Mouse (Mus musculus): Measurements from ENCODE around the gene Ccdc187. TPM values are rescaled to one million over a fixed set of nuclear protein-coding genes. Genes with fewer than 3 reads are reported as not detected.

The Ccdc187 gene
- total and polyA plus RNA-seq, 3 experiments: not detected

DNA sequence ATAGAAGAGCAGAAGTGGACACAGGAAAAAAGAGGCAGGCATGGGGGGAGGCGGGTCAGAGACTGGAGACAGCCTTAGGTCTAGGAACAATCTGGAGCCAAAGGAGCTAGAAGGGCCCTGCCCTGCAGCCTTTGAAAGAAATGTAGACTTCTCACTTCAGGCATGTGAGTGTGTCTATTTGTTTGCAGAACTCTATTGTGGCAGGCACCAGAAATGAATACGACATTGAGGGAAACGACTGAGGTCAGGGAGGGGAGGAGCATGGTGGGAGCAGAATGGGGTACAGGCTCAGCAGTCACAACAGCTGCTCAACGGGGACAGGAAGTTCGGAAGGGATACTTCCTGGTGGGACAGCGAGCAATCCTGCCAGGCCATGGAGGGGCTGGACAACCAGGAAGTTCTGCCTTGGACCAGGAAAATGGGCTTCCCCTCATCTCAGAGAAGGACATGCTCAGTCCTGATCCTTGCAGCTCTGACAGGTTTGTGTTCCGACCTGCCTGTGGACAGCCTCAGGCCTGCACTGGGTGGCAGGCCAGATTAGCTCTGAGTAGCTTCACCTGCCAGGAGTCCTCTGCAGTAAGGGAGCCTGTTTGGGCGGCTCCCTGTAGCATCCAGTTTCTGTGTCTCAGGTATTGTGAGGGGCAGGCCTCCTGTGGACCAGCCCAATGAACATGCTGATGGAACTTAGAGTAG lies 41.7 kb downstream of the Ccdc187 start:
- TF ChIP-seq BHLHE40 (IDR thresholded peaks at IDR 0.05; ENCODE audit: low read depth, low read length) (no peak), EP300 (IDR thresholded peaks at IDR 0.05; ENCODE audit: low read length) (no peak), USF1 (IDR thresholded peaks at IDR 0.05; ENCODE audit: low read depth, low read length) (no peak), TCF12 (IDR thresholded peaks at IDR 0.05; ENCODE audit: low read depth, low read length) (no peak), E2F4 (IDR thresholded peaks at IDR 0.05; ENCODE audit: insufficient replicate concordance, low read depth, low read length) (no peak), RAD21 (IDR thresholded peaks at IDR 0.05; ENCODE audit: low read depth, low read length) (no peak), SIN3A (IDR thresholded peaks at IDR 0.05; ENCODE audit: low read length) (no peak), ZMIZ1 (IDR thresholded peaks at IDR 0.05; ENCODE audit: low read depth, low read length) (no peak), NRF1 (IDR thresholded peaks at IDR 0.05; ENCODE audit: low read depth, low read length) (no peak), ZNF384 (IDR thresholded peaks at IDR 0.05; ENCODE audit: low read depth, low read length) (no peak), HCFC1 (IDR thresholded peaks at IDR 0.05; ENCODE audit: low read depth, low read length) (no peak), MAFK (IDR thresholded peaks at IDR 0.05; ENCODE audit: insufficient replicate concordance, low read length) (no peak), ETS1 (conservative IDR thresholded peaks at IDR 0.05; ENCODE audit: low read depth, low read length) (no peak)
- dilution Hi-C loops (cut with MboI; ENCODE audit: extremely low pct_ligation_motif_present, extremely low pct_unique_long_range_greater_than_20kb, low sequenced_read_pairs): no loop called here
- no peak for DNase-seq (ENCODE audit: extremely low read depth)
- no peaks in the 10 kb centered on the region for H3K36me3 ChIP-seq (replicated peaks in 1 of 2; ENCODE audit: control insufficient read depth in 1 of 2, insufficient read depth in 1 of 2, low read length in 1 of 2)
- peaks cover 97% of the 10 kb centered on the region for H3K27me3 ChIP-seq (replicated peaks)
- H3K4me2 ChIP-seq (ENCODE audit: insufficient read depth, low read depth, poor library complexity, severe bottlenecking): no peak overlapping the region
- 0 out of 4 replicates have a peak, but pooled peaks cover 0 to 2% of the 10 kb centered on the region in 2 experiments for H3K4me1 ChIP-seq (ENCODE audit: control insufficient read depth in 1 of 2, insufficient read depth in 2 of 2)
- no peak overlapping the region for H3K27ac ChIP-seq (ENCODE audit: insufficient read depth, low read depth)
- H3K4me3 ChIP-seq (replicated peaks in 1 of 3; ENCODE audit: low read depth in 2 of 3, low read length in 2 of 3, poor library complexity in 1 of 3): no peak overlapping the region
- no peaks in the 10 kb centered on the region for H3K79me2 ChIP-seq (replicated peaks; ENCODE audit: control insufficient read depth, extremely low read depth, insufficient read depth, poor library complexity, severe bottlenecking)
- H3K9ac ChIP-seq (ENCODE audit: insufficient read depth, low read depth): no peak overlapping the region
- H3K9me3 ChIP-seq (replicated peaks; ENCODE audit: low read length): no peaks in the 10 kb centered on the region
- in situ Hi-C loops (cut with MboI; ENCODE audit: low pct_ligation_motif_present, low pct_unique_long_range_greater_than_20kb, low sequenced_read_pairs): no loop called here

DNA sequence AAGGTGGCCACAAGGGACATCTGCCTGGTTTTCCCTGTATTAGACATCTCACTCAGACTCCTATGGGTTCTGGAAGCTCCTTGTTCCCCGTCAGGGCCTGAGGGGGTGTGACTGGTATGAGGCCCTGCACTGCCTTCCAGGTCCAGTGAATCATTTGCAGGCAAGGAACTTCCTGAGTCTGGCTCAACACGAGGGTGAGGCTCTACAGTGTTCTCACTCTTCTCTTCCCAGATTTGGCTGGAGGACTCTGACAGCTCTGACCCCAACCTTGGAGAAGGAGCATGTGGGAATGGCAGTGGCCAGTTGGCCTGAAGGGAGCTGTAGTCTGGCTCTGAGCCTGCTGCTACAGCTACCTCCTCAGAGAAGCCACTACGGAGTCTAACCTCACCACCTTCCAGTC lies 46.8 kb downstream of the Ccdc187 start:
- TF ChIP-seq ZMIZ1 (IDR thresholded peaks at IDR 0.05; ENCODE audit: low read depth, low read length) (no peak), ZC3H11A (IDR thresholded peaks at IDR 0.05; ENCODE audit: low read depth, low read length) (no peak), TCF12 (IDR thresholded peaks at IDR 0.05; ENCODE audit: low read depth, low read length) (no peak), ETS1 (conservative IDR thresholded peaks at IDR 0.05; ENCODE audit: low read depth, low read length) (no peak), HCFC1 (IDR thresholded peaks at IDR 0.05; ENCODE audit: low read depth, low read length) (no peak), NELFE (IDR thresholded peaks at IDR 0.05; ENCODE audit: low read depth, low read length) (no peak), POLR2A (IDR thresholded peaks at IDR 0.05; ENCODE audit: low read depth, low read length) (no peak), UBTF (IDR thresholded peaks at IDR 0.05; ENCODE audit: low read depth, low read length) (no peak), MAX (IDR thresholded peaks at IDR 0.05; ENCODE audit: low read length) (no peak), ZKSCAN1 (IDR thresholded peaks at IDR 0.05; ENCODE audit: borderline replicate concordance, low read depth, low read length) (no peak), IRF4 (IDR thresholded peaks at IDR 0.05; ENCODE audit: low read depth, low read length) (no peak), CHD2 (IDR thresholded peaks at IDR 0.05; ENCODE audit: low read length) (no peak), CTCF (conservative IDR thresholded peaks at IDR 0.05 in 1 of 2, IDR thresholded peaks at IDR 0.05 in 1 of 2; ENCODE audit: low read depth in 2 of 2, low read length in 2 of 2) (no peak)
- Histone ChIP-seq H3K79me2 (replicated peaks; ENCODE audit: control insufficient read depth, extremely low read depth, insufficient read depth, poor library complexity, severe bottlenecking) (no peaks in the 10 kb centered on the region), H3K4me1 (ENCODE audit: control insufficient read depth in 1 of 2, insufficient read depth in 2 of 2) (no peaks in the 10 kb centered on the region), H3K4me3 (replicated peaks in 1 of 3; ENCODE audit: low read depth in 2 of 3, low read length in 2 of 3, poor library complexity in 1 of 3) (no peak overlapping the region), H3K36me3 (replicated peaks in 1 of 2; ENCODE audit: control insufficient read depth in 1 of 2, insufficient read depth in 1 of 2, low read length in 1 of 2) (no peaks in the 10 kb centered on the region), H3K4me2 (ENCODE audit: insufficient read depth, low read depth, poor library complexity, severe bottlenecking) (no peak overlapping the region), H3K9me3 (replicated peaks; ENCODE audit: low read length) (no peaks in the 10 kb centered on the region), H3K27ac (ENCODE audit: insufficient read depth, low read depth) (no peak overlapping the region), H3K9ac (ENCODE audit: insufficient read depth, low read depth) (no peak overlapping the region), H3K27me3 (replicated peaks) (peaks cover 79% of the 10 kb centered on the region)
- dilution Hi-C loops (cut with MboI; ENCODE audit: extremely low pct_ligation_motif_present, extremely low pct_unique_long_range_greater_than_20kb, low sequenced_read_pairs): no loop called here
- in situ Hi-C loops (cut with MboI; ENCODE audit: low pct_ligation_motif_present, low pct_unique_long_range_greater_than_20kb, low sequenced_read_pairs): no loop called here
- DNase-seq (ENCODE audit: extremely low read depth): no peak

All from CH12.LX (cell line).